Mouse (Mus musculus): Measurements from ENCODE around the gene Fdxr. TPM values are rescaled to one million over a fixed set of nuclear protein-coding genes. Genes with fewer than 3 reads are reported as not detected.

Gene Fdxr
- polyA plus RNA-seq, 1 experiment: 32.6 TPM

DNA sequence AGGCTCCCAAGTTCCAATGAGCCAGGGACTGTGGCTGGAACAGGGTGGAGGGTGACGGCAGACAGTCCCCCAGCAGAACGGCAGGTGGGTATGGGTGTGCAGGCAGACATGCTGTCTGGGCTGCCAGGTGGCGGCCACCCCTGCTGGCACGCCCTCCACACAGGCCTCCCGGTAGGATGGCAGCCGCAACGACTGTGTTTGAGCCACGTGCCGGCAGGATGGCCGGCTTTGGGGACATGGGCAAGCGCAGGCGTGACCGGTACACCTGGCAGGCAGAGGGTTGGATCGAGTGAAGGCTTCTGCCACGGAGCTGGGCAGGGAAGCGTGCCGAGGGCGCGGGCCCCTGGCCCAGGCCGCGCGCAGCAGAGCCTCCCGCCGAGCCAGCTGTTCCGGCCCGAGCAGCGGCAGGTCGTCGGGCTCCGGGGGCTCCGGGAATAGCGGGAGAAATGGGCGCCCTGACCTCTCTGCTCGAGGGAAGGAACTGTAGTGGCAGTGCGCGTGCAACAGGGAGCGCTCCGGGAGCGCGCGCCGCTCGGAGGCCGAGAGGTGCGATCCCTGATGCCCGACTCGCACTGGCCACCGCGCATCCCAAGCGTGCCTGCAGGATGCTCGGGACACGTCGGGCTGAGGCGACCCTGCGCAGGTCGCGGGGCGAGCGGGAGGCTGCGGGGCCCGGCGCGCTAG is 27.0 kb downstream of the Fdxr start:
- no peak overlapping the region for H3K27ac ChIP-seq (ENCODE audit: insufficient read depth, low read length)
- no peaks in the 10 kb centered on the region for H3K4me1 ChIP-seq (ENCODE audit: control insufficient read depth, insufficient read depth, low read length)
- peak overlapping the region; percentile 28; the same call in 1 of the 2 replicates for H3K4me3 ChIP-seq (ENCODE audit: insufficient read depth, low read length)
- TF ChIP-seq POLR2A (IDR thresholded peaks at IDR 0.05; ENCODE audit: extremely low read depth, insufficient read depth, low read length): no peak

GRCm38 (mm10) chr11:115247945-115248344 is 28.9 kb downstream of the Fdxr start:
- TF ChIP-seq POLR2A (IDR thresholded peaks at IDR 0.05; ENCODE audit: extremely low read depth, insufficient read depth, low read length): no peak
- TF ChIP-seq CTCF (IDR thresholded peaks at IDR 0.05; ENCODE audit: extremely low read depth, insufficient read depth, low read length): no peak
- H3K4me1 ChIP-seq (ENCODE audit: control insufficient read depth, insufficient read depth, low read length): no peaks in the 10 kb centered on the region
- H3K4me3 ChIP-seq (ENCODE audit: insufficient read depth, low read length): no peak overlapping the region
- H3K27ac ChIP-seq (ENCODE audit: insufficient read depth, low read length): no peak overlapping the region

- Histone ChIP-seq H3K27ac (ENCODE audit: insufficient read depth, low read length) (no peak overlapping the region), H3K4me3 (ENCODE audit: insufficient read depth, low read length) (no peak overlapping the region), H3K4me1 (ENCODE audit: control insufficient read depth, insufficient read depth, low read length) (no peaks in the 10 kb centered on the region)
- TF ChIP-seq POLR2A (IDR thresholded peaks at IDR 0.05; ENCODE audit: extremely low read depth, insufficient read depth, low read length): no peak
- TF ChIP-seq CTCF (IDR thresholded peaks at IDR 0.05; ENCODE audit: extremely low read depth, insufficient read depth, low read length): no peak
Observed at GRCm38 (mm10) chr11:115247240-115247639, 29.6 kb downstream of the Fdxr start.

GRCm38 (mm10) chr11:115246386-115246785 is 30.5 kb downstream of the Fdxr start:
- no peak overlapping the region for H3K4me3 ChIP-seq (ENCODE audit: insufficient read depth, low read length)
- TF ChIP-seq CTCF (IDR thresholded peaks at IDR 0.05; ENCODE audit: extremely low read depth, insufficient read depth, low read length) (no peak), POLR2A (IDR thresholded peaks at IDR 0.05; ENCODE audit: extremely low read depth, insufficient read depth, low read length) (no peak)
- H3K4me1 ChIP-seq (ENCODE audit: control insufficient read depth, insufficient read depth, low read length): no peaks in the 10 kb centered on the region
- no peak overlapping the region for H3K27ac ChIP-seq (ENCODE audit: insufficient read depth, low read length)

DNA sequence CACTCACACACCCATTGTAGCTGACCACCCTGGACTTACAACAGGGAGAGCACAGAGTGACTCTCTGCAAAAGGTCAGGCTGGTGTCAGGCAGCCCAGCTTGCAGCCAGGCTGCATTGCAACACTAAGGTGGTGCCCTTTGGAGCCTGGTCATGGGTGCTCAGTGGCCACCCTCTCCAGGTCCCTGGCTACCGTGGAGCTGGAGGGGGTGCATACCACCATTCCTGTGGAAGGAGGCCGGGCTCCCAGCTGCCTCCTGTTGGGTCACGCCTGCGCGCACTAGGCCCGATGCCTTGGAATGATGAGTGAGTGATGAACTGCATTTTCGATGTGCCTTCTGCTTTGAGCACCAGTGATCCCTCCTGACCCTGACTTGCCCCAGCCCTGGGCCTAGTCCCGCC is 32.0 kb downstream of the Fdxr start:
- Histone ChIP-seq H3K27ac (ENCODE audit: insufficient read depth, low read length) (no peak overlapping the region), H3K4me3 (ENCODE audit: insufficient read depth, low read length) (no peak overlapping the region), H3K4me1 (ENCODE audit: control insufficient read depth, insufficient read depth, low read length) (no peaks in the 10 kb centered on the region)
- no peak for TF ChIP-seq POLR2A (IDR thresholded peaks at IDR 0.05; ENCODE audit: extremely low read depth, insufficient read depth, low read length)

GRCm38 (mm10) chr11:115243783-115244182 is 33.1 kb downstream of the Fdxr start:
- TF ChIP-seq POLR2A (IDR thresholded peaks at IDR 0.05; ENCODE audit: extremely low read depth, insufficient read depth, low read length) (no peak), CTCF (IDR thresholded peaks at IDR 0.05; ENCODE audit: extremely low read depth, insufficient read depth, low read length) (no peak)
- Histone ChIP-seq H3K4me1 (ENCODE audit: control insufficient read depth, insufficient read depth, low read length) (no peaks in the 10 kb centered on the region), H3K4me3 (ENCODE audit: insufficient read depth, low read length) (no peak overlapping the region), H3K27ac (ENCODE audit: insufficient read depth, low read length) (no peak overlapping the region)

DNA sequence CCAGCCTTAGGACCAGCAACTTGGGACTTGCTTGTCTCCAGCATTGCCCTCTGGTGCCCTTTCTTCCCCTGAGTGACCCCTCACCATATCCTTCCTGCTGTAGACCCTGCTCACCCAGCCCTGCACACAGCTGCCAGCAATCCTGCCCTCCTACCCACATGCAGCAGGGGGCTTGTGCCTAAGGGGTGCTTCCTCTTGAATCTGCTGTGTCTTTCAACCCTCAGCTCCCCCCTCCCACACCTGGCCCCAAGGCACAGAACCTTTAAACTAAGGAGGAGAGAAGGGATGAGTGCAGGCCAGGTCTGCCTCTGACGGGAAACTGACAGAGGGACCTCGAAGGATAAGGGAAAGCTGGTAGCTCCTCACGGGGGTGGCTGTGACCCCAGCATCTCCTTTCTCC is 34.1 kb downstream of the Fdxr start:
- no peak for TF ChIP-seq CTCF (IDR thresholded peaks at IDR 0.05; ENCODE audit: extremely low read depth, insufficient read depth, low read length)
- TF ChIP-seq POLR2A (IDR thresholded peaks at IDR 0.05; ENCODE audit: extremely low read depth, insufficient read depth, low read length): no peak
- H3K4me3 ChIP-seq (ENCODE audit: insufficient read depth, low read length): no peak overlapping the region
- no peak overlapping the region for H3K27ac ChIP-seq (ENCODE audit: insufficient read depth, low read length)
- H3K4me1 ChIP-seq (ENCODE audit: control insufficient read depth, insufficient read depth, low read length): no peaks in the 10 kb centered on the region

- Histone ChIP-seq H3K27ac (ENCODE audit: insufficient read depth, low read length) (no peak overlapping the region), H3K4me1 (ENCODE audit: control insufficient read depth, insufficient read depth, low read length) (no peaks in the 10 kb centered on the region), H3K4me3 (ENCODE audit: insufficient read depth, low read length) (no peak overlapping the region)
- TF ChIP-seq POLR2A (IDR thresholded peaks at IDR 0.05; ENCODE audit: extremely low read depth, insufficient read depth, low read length): no peak
- TF ChIP-seq CTCF (IDR thresholded peaks at IDR 0.05; ENCODE audit: extremely low read depth, insufficient read depth, low read length): no peak
Observed at GRCm38 (mm10) chr11:115241402-115241801, 35.4 kb downstream of the Fdxr start.

DNA sequence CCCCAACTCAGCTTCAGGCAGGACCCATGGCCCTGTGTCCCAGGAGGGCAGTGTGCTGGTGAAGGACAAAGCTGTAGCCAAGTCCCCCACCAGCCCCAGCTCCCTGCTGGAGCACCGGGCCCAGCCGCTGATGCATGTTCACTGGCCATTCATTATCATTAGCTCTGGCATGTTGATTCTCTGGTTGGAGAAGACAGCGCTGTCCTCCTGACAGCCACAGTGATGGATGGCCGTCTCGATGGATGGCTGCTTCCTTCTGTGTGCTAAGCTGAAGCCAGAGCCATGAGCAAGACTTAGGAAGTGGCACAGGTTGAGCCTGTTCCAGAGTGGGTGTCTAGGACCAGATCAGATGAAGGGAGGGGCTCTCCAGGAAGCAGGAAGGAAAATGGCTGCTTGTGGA is 40.3 kb downstream of the Fdxr start:
- no peak overlapping the region for H3K27ac ChIP-seq (ENCODE audit: insufficient read depth, low read length)
- H3K4me1 ChIP-seq (ENCODE audit: control insufficient read depth, insufficient read depth, low read length): no peaks in the 10 kb centered on the region
- no peak overlapping the region for H3K4me3 ChIP-seq (ENCODE audit: insufficient read depth, low read length)
- TF ChIP-seq CTCF (IDR thresholded peaks at IDR 0.05; ENCODE audit: extremely low read depth, insufficient read depth, low read length) (no peak), POLR2A (IDR thresholded peaks at IDR 0.05; ENCODE audit: extremely low read depth, insufficient read depth, low read length) (no peak)

DNA sequence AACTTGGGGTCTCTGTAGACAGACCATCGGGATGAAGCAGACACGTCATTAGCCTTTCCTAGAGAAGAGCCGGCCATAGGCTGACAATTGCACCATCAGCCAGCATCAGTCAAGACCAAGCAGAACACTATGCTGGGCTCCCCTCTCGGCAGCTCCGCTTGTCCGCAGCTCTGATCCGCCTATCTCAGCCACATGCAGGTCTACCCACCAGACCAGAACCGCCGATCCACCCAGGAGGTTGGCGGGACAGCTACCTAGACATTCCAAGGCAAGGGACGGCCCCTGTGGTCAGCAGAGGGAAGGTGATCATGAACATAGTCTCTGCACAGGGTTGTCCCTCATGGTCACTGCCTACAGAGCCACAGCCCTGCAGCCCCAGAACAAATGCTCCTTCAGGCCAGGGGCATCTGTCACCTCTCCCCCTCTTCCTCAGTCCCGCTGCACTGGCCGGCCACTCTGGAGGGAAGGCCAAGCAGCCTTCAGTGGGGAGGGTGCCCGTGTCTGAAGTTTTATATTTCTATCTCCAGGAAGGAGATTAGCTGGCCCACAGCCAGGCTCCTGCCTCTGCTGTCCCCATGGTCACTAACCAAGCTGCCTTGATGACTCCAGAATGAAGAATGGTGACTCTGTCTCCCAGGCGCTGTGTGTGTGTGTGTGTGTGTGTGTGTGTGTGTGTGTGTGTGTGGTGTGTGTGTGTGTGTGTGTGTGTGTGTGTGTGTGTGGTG is 42.4 kb downstream of the Fdxr start:
- TF ChIP-seq CTCF (IDR thresholded peaks at IDR 0.05; ENCODE audit: extremely low read depth, insufficient read depth, low read length) (no peak), POLR2A (IDR thresholded peaks at IDR 0.05; ENCODE audit: extremely low read depth, insufficient read depth, low read length) (no peak)
- Histone ChIP-seq H3K27ac (ENCODE audit: insufficient read depth, low read length) (peak overlapping the region; percentile 82), H3K4me1 (ENCODE audit: control insufficient read depth, insufficient read depth, low read length) (no peaks in the 10 kb centered on the region), H3K4me3 (ENCODE audit: insufficient read depth, low read length) (no peak overlapping the region)
